Mouse (Mus musculus) ES-E14 (cell line): Measurements from ENCODE around the gene Tmem102. TPM values are rescaled to one million over a fixed set of nuclear protein-coding genes. Genes with fewer than 3 reads are reported as not detected.

Experiments used
- DNase-seq: peaks from one replicate; pipeline ENCODE4 v3.0.0-alpha.2; 2013; ENCODE audit warnings: low read depth, low spot score
- H3K27ac ChIP-seq: 2 replicates; pipeline ENCODE4 v1.5.1; 2012; ENCODE audit warnings: low read depth, mild to moderate bottlenecking, low read length, moderate library complexity, mixed read lengths; ENCODE audit not compliant: poor library complexity, insufficient read depth, severe bottlenecking
- H3K36me3 ChIP-seq: 2 replicates; pipeline ENCODE4 v1.6.1; 2012; ENCODE audit warnings: mild to moderate bottlenecking, low read length, moderate library complexity, mixed read lengths; ENCODE audit not compliant: control insufficient read depth, poor library complexity, insufficient read depth, severe bottlenecking
- H3K4me1 ChIP-seq, 2 experiments: fragments of 150-350 bp in 1 of 2; sonication (generic) in 1 of 2; 2 replicates each; pipeline ENCODE4 v1.6.1; 2012; ENCODE audit warnings: low read length in 2 of 2, mild to moderate bottlenecking in 1 of 2, mixed read lengths in 1 of 2; ENCODE audit not compliant: control insufficient read depth in 2 of 2, insufficient read depth in 2 of 2, poor library complexity in 1 of 2
- H3K4me3 ChIP-seq, 2 experiments: fragments of 150-350 bp in 1 of 2; sonication (generic) in 1 of 2; 2 replicates each; pipeline ENCODE4 v1.5.1; 2012; ENCODE audit warnings: low read length in 2 of 2, low read depth in 1 of 2, mild to moderate bottlenecking in 1 of 2, mixed read lengths in 1 of 2; ENCODE audit not compliant: insufficient read depth in 1 of 2, poor library complexity in 1 of 2, severe bottlenecking in 1 of 2
- H3K9ac ChIP-seq: 2 replicates; pipeline ENCODE4 v1.6.1; 2012; ENCODE audit warnings: low read depth, mild to moderate bottlenecking, low read length, mixed read lengths; ENCODE audit not compliant: poor library complexity, insufficient read depth, severe bottlenecking
- H3K9me3 ChIP-seq: fragments of 150-350 bp; sonication (generic); 2 replicates; pipeline ENCODE4 v1.6.1; 2012; ENCODE audit warnings: low read depth, mild to moderate bottlenecking, low read length; ENCODE audit not compliant: control insufficient read depth, insufficient read depth
- CHD2 ChIP-seq: IDR thresholded peaks from 2 replicates; pipeline ENCODE4 v1.6.1; 2014; ENCODE audit warnings: mild to moderate bottlenecking, low read depth, low read length, inconsistent platforms
- HCFC1 ChIP-seq: IDR thresholded peaks from 2 replicates; pipeline ENCODE4 v1.6.1; 2012; ENCODE audit warnings: low read length, inconsistent platforms, borderline replicate concordance; ENCODE audit not compliant: insufficient read depth
- MAFK ChIP-seq: IDR thresholded peaks from 2 replicates; pipeline ENCODE4 v1.6.1; 2014; ENCODE audit warnings: mild to moderate bottlenecking, low read depth, low read length, inconsistent platforms; ENCODE audit not compliant: insufficient read depth
- ZC3H11A ChIP-seq: IDR thresholded peaks from 2 replicates; pipeline ENCODE4 v1.6.1; 2012; ENCODE audit warnings: low read depth, mild to moderate bottlenecking, inconsistent platforms, low read length, borderline replicate concordance
- ZNF384 ChIP-seq: IDR thresholded peaks from 2 replicates; pipeline ENCODE4 v1.6.1; 2012; ENCODE audit warnings: low read depth, low read length, inconsistent platforms
- in situ Hi-C, 2 experiments: fragments of 600-800 bp; cut with MboI; formaldehyde crosslinking; loops; one replicate each; pipeline ENCODE4 v1.15.1; 2025; ENCODE audit warnings: low sequenced_read_pairs in 2 of 2, inconsistent platforms in 1 of 2; ENCODE audit not compliant: unreplicated experiment in 2 of 2
- total RNA-seq: library from RNA; depleted of rRNA; stranded (reverse); fragments of 300-350 nt; gene quantifications from 2 replicates; pipeline ENCODE4 v1.2.3, GENCODE M21; 2012

Tmem102 gene
- total RNA-seq, 1 experiment: 1.3 TPM

DNA sequence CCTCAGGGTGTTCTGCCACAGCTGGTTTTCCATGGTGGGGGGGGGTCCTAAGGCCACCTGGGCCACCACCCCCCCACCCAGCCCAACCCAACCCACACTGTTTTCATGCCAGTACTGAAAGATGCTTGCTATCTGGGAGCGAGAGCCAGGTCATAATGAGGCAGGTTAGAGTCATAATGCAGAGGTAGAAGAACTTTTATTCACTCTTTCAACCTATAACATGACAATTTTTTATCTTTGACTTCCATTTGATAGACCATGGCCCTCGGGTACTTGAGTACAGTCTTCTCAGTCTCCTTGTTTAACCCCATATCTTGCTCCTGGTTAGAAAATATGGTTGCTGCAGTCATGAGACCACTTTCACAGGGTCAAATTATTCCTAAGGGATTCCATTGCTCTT, 12.9 kb upstream of the Tmem102 start, which contains the start of gene Spem2:
TSS of gene Spem2 (minus strand) at position 101 of the 400 bp plus-strand sequence.
- H3K4me1 ChIP-seq: peaks cover 2 to 7% of the 10 kb centered on the region in 2 experiments; a peak in 1 of 4 replicates
- no peak for DNase-seq
- peak within 1 kb of the TSS in 1 of 2 experiments; percentile 24; a peak in 1 of 4 replicates for H3K4me3 ChIP-seq
- no peak for TF ChIP-seq ZNF384
- TF ChIP-seq ZC3H11A: no peak
- no peak for TF ChIP-seq HCFC1
- TF ChIP-seq CHD2: no peak
- TF ChIP-seq MAFK: no peak
- in situ Hi-C loops: no loop called here
- H3K9me3 ChIP-seq: no peaks in the 10 kb centered on the region
- H3K36me3 ChIP-seq: no peaks in the 10 kb centered on the region
- no peak within 1 kb of the TSS for H3K27ac ChIP-seq
- no peak within 1 kb of the TSS for H3K9ac ChIP-seq

DNA sequence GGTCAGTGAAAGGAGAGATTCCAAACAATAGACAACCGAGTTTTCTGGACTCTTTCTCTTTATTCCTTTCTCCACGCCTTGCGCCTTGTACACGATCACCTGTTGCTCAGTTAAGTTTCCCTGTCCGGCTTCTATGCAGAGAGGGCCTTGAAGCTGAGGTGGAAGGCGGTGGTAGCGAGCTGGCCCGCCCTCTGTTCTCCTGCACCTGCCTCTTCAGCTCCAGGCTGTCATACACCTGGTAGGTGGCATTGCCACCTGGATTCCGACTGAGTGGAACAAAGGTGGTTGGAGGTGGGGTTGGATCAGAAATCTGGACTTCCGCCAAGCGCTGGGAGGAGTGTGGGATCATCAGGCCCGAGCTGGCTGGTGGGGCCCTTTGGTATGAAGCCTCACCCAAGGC, 11.1 kb upstream of the Tmem102 start:
- Histone ChIP-seq H3K36me3 (no peaks in the 10 kb centered on the region), H3K4me1 (peaks cover 2 to 7% of the 10 kb centered on the region in 2 experiments; a peak in 1 of 4 replicates), H3K4me3 (no peak overlapping the region), H3K27ac (no peak overlapping the region), H3K9me3 (no peaks in the 10 kb centered on the region), H3K9ac (no peak overlapping the region)
- in situ Hi-C loops: no loop called here
- DNase-seq: no peak
- TF ChIP-seq MAFK (no peak), HCFC1 (no peak), ZC3H11A (no peak), CHD2 (no peak), ZNF384 (no peak)

DNA sequence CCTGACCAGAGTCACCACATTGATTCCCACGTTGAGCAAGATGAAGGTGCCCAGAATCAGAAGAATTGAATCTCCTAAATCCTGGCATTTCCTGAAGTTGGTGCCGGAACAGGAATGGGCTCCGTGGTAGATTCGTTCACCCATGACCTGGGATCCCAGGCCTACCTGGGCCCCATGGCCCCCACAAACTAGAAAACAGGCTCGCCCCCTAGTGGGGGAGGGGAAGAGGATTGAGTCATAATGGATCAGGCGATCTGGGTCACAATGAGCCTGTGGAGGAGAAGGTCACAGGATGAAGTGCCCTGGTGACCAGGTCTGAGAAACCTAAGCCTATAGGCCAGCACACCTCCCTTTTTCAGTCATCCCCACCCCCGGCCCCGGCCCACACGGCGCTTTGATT, 9.7 kb upstream of the Tmem102 start, which contains the start of gene Gm39566:
TSS of gene Gm39566 (minus strand) at position 144 of the 400 bp plus-strand sequence.
- DNase-seq: no peak
- Histone ChIP-seq H3K4me1 (peaks cover 2 to 7% of the 10 kb centered on the region in 2 experiments; a peak in 1 of 4 replicates), H3K36me3 (no peaks in the 10 kb centered on the region), H3K27ac (no peak within 1 kb of the TSS), H3K9me3 (no peaks in the 10 kb centered on the region), H3K4me3 (no peak within 1 kb of the TSS), H3K9ac (no peak within 1 kb of the TSS)
- in situ Hi-C loops: no loop called here
- TF ChIP-seq MAFK: no peak
- TF ChIP-seq CHD2: no peak
- TF ChIP-seq ZNF384: no peak

DNA sequence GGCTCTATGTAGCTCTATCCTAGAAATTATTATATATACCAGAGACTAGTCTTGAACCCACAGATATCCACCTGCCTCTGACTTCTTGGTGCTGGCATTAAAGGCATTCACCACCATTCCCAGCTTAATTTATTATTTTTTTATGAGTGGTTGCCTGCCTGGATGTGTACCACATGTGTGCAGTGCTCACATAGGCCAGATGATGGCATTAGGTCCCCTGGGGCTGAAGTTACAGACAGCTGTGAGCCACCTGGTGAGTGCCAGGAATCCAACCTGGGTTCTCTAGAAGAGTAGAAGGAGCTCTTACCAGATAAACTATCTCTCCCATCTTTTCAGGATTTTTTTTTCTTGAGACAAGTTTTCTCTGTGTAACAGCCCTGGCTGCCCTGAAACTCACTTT, 4.9 kb upstream of the Tmem102 start:
- DNase-seq: no peak
- Histone ChIP-seq H3K27ac (no peak overlapping the region), H3K4me1 (peaks cover 0 to 2% of the 10 kb centered on the region in 2 experiments; a peak in 1 of 4 replicates), H3K9me3 (no peaks in the 10 kb centered on the region), H3K36me3 (no peaks in the 10 kb centered on the region), H3K9ac (no peak overlapping the region), H3K4me3 (no peak overlapping the region)
- in situ Hi-C loops: no loop called here
- TF ChIP-seq ZC3H11A: no peak
- TF ChIP-seq ZNF384: no peak
- TF ChIP-seq HCFC1: no peak
- no peak for TF ChIP-seq MAFK
- no peak for TF ChIP-seq CHD2

DNA sequence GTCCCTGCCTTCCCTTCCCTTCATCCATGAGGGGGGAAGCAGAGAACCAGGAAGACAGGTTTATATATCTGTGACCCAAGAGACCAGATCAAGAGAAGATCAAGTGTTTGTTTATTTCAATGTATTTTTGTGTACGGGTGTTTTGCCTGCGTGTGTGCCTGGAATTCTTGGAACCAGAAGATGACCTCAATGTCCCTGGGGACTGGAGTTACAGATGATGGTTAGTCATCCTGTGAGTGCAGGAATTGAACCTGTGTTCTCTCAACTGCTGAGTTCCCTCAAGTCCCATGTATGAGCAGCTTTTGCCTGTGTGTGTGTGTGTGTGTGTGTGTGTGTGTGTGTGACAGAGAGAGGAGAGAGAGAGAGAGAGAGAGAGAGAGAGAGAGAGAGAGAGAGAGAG, 2.2 kb upstream of the Tmem102 start:
- peaks cover 3 to 7% of the 10 kb centered on the region in 2 experiments; a peak in 3 of 4 replicates for H3K4me1 ChIP-seq
- no peak overlapping the region for H3K4me3 ChIP-seq
- no peak for DNase-seq
- H3K9me3 ChIP-seq: no peaks in the 10 kb centered on the region
- H3K27ac ChIP-seq: no peak overlapping the region
- no peak for TF ChIP-seq ZC3H11A
- no peak for TF ChIP-seq ZNF384
- no peak for TF ChIP-seq MAFK
- TF ChIP-seq HCFC1: no peak
- no peak for TF ChIP-seq CHD2
- no peak overlapping the region for H3K9ac ChIP-seq
- no peaks in the 10 kb centered on the region; the same call in 1 of the 2 replicates for H3K36me3 ChIP-seq
- in situ Hi-C loops: loop anchor here in 1 of 2 experiments (10.0 kb wide), 1 partner anchor 67 kb away; the partner anchor contains the start of gene Tmem95
